Mouse (Mus musculus): ENCODE data around the gene Reps2.

Reps2 gene

DNA sequence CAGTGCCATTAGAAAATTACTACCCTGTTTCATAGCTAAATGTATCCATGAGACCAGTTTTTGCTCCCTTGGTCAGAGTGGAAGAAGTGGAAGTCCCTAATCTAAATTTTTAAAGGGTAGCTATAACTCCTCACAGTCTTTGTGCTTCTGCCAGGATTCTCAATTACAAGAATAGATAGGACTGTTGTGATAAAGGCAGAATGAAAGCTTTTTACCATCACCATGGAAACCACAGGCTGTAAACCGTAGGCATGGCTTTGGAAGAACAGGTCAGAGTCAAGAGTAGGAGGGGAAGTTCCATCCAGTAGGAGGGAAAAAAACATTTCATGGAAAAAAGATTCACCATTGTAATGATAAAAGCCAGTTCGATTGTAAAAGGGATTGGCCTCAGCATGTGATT is 147.0 kb downstream of the Reps2 start:
- no peak for DNase-seq (ENCODE audit: low read depth, low spot score)

- no peak for DNase-seq (ENCODE audit: low read depth, low spot score)
Observed at GRCm38 (mm10) chrX:162488630-162489029, 154.8 kb downstream of the Reps2 start.

- DNase-seq (ENCODE audit: low read depth, low spot score): no peak
Observed at GRCm38 (mm10) chrX:162487734-162488133, 155.7 kb downstream of the Reps2 start.

DNA sequence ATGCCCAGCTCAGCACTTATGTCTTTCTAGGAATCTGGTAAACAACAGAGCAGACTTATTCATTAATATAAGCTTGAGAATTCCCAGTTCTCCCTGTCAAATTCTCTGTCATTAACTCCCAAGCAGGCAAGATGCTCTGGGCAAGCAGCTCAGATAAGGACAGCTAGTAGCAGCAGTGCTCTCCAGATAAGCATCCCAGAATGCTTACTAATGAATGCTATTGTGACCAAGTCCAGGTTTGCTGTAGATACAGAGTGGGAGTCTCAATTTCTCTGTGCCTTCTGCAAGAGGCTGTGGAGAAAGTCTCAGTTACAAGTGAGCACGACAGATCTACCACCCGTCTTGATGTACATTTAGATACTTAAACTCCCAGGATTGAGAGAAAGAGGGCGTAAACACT is 173.2 kb downstream of the Reps2 start:
- peak; percentile 52 for DNase-seq (ENCODE audit: low read depth, low spot score)

DNA sequence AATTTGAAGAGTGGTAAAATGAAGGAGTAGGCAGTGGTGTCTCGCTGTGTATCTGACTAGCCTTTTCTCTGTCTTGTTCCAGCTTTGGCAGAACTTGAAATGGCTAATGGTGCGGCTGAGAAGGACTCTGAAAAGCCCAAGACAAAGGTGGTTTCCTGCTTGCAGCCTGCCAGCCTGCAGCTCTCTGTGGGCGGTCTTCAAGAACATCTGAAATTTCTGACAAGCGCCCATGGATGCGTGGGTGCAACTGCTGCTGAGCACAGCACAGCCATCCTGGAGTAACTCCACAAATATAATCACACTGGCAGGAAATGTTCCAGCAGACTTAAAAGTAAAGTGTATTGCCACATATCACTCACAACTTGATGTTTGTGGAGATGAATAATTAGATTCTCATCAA is 181.3 kb downstream of the Reps2 start:
- no peak for DNase-seq (ENCODE audit: low read depth, low spot score)

DNA sequence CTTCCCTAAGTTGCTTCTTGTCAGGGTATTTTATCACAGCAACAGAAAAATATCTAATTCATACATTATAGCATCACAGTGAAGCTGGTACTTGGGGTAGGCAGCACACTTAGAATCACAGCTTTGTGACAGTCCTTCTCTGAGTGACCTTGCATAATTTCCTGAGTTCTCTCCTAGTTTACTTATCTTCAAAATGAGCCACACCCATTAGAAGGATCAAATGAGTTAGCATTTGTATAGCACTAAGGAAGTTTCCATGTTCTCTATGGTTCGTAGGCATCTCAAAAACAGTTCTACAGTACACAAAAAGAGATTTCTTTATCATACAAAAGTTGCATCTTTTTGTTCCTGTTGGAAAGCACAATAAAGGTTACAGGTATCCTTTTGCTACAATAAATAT is 187.0 kb downstream of the Reps2 start:
- peak; percentile 44 for DNase-seq (ENCODE audit: low read depth, low spot score)

DNA sequence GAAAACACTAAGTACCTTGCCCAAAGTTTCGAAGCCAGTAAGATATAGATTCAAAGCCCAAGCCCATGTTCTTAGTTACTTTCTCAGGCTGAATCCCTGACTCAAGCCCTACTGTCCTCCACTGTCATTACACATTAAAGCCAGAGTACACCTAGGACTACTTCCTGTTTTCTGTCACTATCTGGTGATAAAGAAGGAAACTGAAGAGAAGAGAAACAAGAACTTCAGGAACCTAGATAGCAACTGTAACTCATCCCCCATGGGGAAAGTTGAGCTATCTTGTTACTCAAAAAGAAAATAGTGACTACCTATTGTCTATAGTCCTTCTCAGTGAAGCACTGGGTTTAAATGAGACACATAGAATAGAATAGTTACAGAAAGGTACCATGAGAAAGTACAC is 188.1 kb downstream of the Reps2 start:
- DNase-seq (ENCODE audit: low read depth, low spot score): no peak

DNA sequence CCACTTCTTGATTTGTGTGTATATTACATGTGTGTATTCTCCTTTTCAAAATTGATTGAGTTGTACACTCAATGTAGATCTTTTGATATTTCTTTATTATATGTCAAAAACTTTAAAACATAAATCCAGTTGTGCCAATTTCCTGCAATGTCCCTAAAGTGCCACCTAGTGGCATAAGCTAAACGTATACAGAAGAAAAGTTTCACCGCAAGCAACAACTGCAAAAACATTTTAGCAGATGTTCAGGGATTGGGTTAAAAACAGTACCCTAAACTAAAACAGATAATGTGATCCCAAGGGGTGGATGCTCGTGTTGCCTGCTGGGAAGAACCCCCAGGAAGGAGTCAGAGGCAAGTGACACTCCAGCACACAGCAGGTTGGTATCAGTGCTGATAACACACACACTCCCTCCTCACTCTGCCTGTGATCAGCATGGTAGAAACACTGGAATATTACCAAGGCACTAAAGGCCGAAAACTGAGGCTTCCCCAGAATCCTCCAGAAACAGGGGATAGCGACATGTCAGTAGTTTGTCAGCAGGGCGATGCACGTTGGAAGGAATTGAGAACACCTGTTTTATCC is 189.5 kb downstream of the Reps2 start:
- DNase-seq (ENCODE audit: low read depth, low spot score): no peak

GRCm38 (mm10) chrX:162452642-162453041 is 190.8 kb downstream of the Reps2 start:
- no peak for DNase-seq (ENCODE audit: low read depth, low spot score)

DNA sequence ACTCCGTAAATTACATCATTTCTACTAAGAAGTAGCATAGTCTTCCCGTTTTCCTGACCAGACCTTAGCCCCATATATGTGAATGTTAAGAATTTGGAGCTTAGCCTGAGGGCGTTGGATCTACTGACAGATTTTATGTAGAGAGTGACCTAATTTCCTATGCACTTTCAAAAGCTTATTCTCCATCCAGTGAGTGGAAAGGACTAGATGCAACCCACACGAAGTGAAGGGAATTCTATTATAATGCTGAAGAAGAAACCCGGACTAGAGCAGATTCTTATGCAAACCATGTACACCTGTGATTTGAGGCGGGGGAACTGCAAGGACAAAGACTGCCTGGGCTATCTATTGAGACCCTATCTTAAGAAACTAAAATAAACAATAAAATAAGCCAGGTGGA is 195.5 kb downstream of the Reps2 start:
- no peak for DNase-seq (ENCODE audit: low read depth, low spot score)

GRCm38 (mm10) chrX:162446678-162447318 is 196.7 kb downstream of the Reps2 start:
- no peak for DNase-seq (ENCODE audit: low read depth, low spot score)

- DNase-seq (ENCODE audit: low read depth, low spot score): no peak
Observed at GRCm38 (mm10) chrX:162443387-162443786, 200.1 kb downstream of the Reps2 start.

- DNase-seq (ENCODE audit: low read depth, low spot score): no peak
Observed at GRCm38 (mm10) chrX:162442970-162443369, 200.5 kb downstream of the Reps2 start.

- no peak for DNase-seq (ENCODE audit: low read depth, low spot score)
Observed at GRCm38 (mm10) chrX:162432776-162433543, 210.5 kb downstream of the Reps2 start.

GRCm38 (mm10) chrX:162427698-162428097 is 215.8 kb downstream of the Reps2 start:
- no peak for DNase-seq (ENCODE audit: low read depth, low spot score)

- DNase-seq (ENCODE audit: low read depth, low spot score): no peak
Observed at GRCm38 (mm10) chrX:162419431-162419830, 224.0 kb downstream of the Reps2 start.

- DNase-seq (ENCODE audit: low read depth, low spot score): no peak
Observed at GRCm38 (mm10) chrX:162413124-162413523, 230.3 kb downstream of the Reps2 start.

- no peak for DNase-seq (ENCODE audit: low read depth, low spot score)
Observed at GRCm38 (mm10) chrX:162407291-162407690, 236.2 kb downstream of the Reps2 start.

- no peak for DNase-seq (ENCODE audit: low read depth, low spot score)
Observed at GRCm38 (mm10) chrX:162402487-162402886, 241.0 kb downstream of the Reps2 start.

DNA sequence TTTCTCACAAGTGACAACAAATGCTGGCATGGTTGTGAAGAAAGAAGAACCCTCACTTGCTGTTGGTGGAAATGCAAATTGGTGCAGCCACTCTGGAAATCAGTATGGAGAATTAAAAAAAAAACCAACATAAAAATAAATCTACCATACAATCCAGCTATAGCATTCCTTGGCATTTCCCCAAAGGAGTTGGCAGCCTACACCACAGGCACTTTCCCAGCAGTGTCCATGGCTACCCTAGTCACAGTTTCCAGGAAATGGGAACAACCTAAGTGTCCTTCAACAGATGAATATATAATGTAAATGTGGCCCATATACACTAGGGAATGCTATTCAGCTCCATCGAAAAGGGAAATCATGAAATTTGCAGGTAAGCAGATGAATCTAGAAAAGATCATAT is 262.7 kb downstream of the Reps2 start:
- no peak for DNase-seq (ENCODE audit: low read depth, low spot score)

DNA sequence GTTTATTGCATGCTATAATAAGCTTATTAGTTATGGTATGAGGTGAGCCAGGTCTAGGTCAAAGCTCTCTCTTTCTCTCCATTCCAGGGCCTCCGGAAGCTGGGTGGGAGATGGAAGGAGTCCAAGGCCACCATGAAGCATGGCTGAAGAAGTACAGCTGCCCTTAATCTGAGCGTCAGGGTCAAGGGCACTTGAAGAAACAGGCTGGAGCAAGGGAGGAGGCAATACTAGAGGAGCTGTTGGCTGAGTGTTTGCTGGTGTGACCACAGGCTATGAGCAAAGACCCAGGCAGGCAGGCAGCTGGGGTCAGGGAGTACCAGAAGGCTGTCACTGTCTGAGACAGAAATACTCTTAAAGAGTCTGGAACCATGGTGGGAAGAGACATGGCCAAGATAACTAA is 280.2 kb downstream of the Reps2 start:
- no peak for DNase-seq (ENCODE audit: low read depth, low spot score)
